Mouse (Mus musculus): ENCODE measurements around the gene Gm49450.
"Not testable (repeated sequence)": the region's sequence is repeated elsewhere in the genome, so short reads cannot be mapped to it uniquely, and the experiment has no call there.

Gene Gm49450

GRCm38 (mm10) chr15:98985982-98986715 is 32.8 kb upstream of the Gm49450 start:
- in situ Hi-C loops (cut with MseI, MboI), result no loop called here

- in situ Hi-C loops (cut with MseI, MboI), result no loop called here
These were observed 32.1 kb upstream of the Gm49450 start for GRCm38 (mm10) chr15:98985240-98985981.

DNA sequence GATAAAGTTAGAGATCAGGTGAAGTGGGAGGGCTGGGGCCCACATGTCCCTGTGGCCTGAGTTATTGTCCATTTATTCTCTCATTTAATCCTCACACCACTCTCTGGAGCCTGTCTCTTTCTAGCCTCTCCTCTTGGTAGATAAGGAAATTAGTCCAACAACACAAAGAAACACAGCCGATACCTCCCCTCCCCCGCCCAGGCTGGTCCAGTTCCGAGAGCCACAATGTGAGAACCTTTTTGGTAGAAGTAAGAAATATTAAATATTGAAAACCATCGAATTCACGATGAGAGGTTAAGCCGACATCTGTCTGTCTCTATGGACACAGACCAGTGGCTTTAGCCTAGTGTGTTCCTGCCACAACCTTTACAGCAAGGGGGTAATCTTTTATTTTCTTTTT is 31.3 kb upstream of the Gm49450 start:
- in situ Hi-C loops (cut with MseI, MboI), result no loop called here

- in situ Hi-C loops (cut with MseI, MboI), result no loop called here
These were observed 30.2 kb upstream of the Gm49450 start for GRCm38 (mm10) chr15:98983431-98984081.

DNA sequence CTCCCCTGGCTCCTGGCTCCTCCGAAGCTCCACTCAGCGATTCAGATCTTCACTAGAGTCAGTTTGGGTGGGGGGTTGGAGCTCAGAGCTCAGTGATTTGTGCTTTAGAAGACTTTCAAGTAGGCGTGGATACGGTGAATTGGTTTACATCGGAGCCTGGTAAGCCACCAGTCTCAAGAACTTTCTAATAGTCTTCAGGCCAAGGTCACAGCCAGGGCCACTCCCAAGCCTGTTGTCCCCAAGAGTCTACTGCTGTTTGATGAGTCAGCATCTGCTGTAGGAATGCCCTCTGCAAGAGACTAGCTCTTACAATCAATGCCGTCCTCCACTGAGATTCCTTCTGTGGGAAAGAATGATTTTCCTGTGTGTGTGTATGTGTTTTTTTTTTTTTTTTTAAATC is 28.7 kb upstream of the Gm49450 start:
- in situ Hi-C loops (cut with MseI, MboI), result no loop called here

DNA sequence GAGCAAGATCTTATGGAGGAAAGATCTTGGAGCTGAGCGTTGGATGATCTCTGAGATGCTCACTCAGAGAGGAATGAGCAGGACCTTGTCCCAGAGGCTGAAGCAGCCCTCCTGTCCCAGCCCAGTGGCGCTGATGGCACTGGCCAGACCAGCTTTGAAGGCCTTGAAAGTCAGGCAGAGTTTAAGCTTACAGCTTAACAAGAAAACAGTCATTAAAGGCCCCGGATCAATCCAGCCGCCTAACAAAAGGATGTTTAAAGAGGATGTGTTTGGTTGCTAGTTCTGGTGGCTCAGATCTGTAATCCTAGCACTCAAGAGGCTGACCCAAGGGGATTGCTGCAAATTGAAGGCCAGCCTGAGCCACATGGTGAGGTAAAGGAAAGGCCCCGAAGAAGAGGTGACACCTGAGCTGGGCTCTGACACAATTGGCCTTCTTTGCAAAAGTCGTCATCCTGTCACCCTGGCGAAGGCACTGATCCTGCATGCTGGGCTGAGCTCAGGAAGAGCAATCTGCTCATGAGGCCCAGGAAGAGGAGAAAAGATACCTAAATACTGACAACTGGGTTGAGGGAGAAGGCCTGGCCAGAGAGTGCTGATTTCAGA is 26.8 kb upstream of the Gm49450 start:
- in situ Hi-C loops (cut with MseI, MboI), result no loop called here

GRCm38 (mm10) chr15:98978409-98979172 is 25.2 kb upstream of the Gm49450 start:
- in situ Hi-C loops (cut with MseI, MboI), result no loop called here

- in situ Hi-C loops (cut with MseI, MboI), result no loop called here
These were observed 24.5 kb upstream of the Gm49450 start for GRCm38 (mm10) chr15:98977759-98978408.

GRCm38 (mm10) chr15:98976763-98977758 is 23.7 kb upstream of the Gm49450 start:
- in situ Hi-C loops (cut with MseI, MboI), result no loop called here

- in situ Hi-C loops (cut with MseI, MboI), result no loop called here
These were observed 19.8 kb upstream of the Gm49450 start for GRCm38 (mm10) chr15:98973015-98973614.

DNA sequence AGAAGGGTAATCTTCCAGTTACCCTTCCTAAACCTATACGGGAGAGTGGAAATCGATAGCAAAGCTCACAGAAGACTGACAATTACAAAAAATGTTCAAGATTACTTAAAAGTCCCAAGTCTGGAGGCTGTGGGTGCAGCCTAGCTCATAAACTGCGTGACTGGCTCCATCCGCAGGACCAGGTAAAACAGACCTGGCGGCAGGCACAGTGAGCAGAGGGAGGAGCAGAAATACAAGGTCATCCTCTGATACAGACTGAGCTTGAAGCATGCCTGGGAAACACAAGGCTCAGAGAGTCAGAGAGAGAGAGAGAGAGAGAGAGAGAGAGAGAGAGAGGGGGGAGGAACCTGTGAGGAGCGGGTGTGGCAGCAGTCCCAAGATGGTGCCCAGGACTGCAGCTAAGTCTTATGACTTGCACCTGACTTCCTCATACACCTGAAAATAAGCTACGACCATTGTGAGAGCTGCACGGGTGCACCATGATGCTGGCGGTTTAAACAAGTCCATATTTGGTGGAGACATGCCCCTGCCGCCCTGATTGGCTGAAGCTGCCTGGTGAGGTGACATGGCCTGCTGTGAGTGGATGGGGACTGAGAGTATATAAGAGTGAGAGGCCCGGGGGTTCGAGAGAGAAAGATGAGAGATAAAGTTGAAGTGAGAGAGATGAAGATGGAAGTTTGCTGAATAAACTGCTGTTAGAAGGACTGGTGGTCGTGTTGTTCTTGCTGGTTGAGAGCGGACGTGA is 18.4 kb upstream of the Gm49450 start:
- in situ Hi-C loops (cut with MseI, MboI), result not testable (repeated sequence)

DNA sequence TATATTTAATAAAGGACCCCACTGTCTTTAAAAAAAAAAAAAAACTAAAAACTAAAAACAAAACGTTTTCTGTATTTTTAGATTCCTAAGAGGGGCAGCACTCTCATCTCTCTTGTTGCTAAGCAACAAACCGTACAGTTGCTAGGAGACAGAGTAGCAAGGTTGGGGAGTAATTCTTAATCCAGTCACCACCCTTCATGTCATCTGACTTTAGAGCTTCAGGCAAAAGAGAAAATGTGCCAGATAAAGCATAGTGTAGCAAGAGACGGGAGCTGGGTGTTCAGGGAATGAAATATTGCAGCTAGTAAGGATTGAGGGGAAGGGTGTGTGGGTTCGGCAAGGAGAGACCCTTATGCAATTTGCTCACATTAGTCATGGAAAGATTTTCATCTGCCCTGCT is 17.8 kb upstream of the Gm49450 start:
- in situ Hi-C loops (cut with MseI, MboI), result no loop called here

DNA sequence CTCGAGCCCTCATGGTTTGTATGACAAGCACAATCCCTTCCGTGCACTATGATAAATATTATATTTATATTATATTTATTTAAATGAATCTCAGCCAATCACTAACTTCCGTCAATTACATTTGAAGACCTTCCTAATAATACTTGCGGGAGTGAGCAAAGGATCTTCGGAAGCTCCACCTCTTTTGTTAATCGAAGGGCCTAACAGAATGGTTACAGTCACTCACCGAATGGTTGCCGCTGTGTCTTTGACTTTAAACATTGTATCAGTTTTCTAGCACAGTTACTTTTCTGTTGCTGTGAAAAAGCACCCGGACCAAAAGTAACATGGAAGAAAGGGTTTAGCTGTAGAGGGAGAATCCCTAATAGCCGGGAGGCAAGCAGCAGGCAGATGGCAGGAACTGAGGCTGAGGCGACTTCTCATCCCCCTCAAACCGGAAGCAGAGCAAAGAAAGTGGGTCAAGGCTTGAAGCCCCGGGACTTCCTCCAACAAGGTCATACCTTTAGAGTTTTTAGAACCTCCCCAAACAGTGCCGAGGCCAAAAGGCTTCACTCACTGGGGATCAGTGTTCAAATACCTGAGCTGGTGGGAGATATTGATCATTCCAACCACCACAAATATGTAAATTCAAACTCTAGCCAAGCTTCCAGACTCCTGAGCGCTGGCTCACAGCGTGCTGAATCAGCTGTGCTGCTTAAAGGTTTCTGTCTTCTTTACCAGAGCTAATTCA is 16.2 kb upstream of the Gm49450 start:
- in situ Hi-C loops (cut with MseI, MboI), result no loop called here

DNA sequence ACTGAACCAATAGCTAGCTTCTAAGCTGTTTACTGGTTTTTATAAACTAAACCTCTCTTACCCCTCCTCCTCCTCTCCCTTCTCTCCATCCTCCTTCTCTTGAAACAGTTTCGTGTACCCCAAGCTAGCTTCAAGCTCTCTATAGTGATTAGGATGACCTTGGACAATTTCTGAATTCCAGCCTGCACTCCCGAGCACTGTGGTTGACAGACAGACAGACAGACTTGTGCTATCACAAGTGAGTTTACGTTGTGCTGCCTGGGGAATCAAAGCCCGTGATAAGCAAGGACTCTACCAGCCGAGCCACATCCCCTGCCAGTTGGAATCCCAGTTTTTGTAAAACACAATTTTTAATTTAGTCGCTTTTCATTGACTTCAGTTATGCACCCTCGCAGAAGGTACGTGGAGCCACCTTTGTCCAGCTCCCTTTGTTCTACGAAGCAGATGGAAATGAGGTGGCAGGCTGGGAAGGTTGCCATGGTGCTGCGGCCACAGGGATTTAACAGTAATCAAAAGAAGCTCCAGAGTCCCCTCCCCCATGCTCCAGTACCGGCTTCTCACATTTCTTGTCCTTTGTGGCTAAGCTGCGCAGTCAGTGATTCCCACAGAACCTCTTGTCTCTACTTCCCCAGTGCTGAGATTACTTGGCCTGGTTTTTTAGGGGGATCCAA is 15.5 kb upstream of the Gm49450 start:
- in situ Hi-C loops (cut with MseI, MboI), result no loop called here

- in situ Hi-C loops (cut with MseI, MboI), result no loop called here
These were observed 6.2 kb upstream of the Gm49450 start for GRCm38 (mm10) chr15:98959531-98959930.

DNA sequence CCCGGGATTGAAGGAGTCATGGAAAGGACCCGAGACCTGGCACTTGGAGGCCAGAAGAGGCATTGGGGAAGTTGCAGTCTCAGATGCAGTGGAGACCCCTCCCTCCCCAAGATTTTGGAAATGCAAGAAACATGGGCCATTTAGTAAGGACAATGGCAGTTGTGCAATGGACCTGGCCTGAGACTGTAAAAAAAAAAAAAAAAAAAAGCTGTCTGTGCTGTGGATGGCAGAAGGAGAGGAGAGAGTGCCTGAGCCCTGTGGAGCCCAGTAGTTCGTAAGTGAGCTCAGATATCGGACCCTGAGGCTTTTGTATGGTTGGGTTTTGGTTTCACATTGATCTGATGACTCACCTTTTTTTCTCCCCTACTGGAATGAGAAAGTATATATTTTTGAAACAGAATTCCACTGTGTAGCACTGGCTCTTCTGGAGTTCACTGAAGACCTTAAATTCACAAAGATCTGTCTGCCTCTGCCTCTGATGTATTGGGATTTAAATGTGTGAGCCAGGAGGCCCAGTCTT is 5.6 kb upstream of the Gm49450 start:
- in situ Hi-C loops (cut with MseI, MboI), result no loop called here

- in situ Hi-C loops (cut with MseI, MboI), result no loop called here
These were observed 4.1 kb upstream of the Gm49450 start for GRCm38 (mm10) chr15:98957475-98957874.

All from mouse trophoblast stem cell (cell line).